Mouse (Mus musculus) heart, embryonic 11.5 days (tissue): ENCODE data around the gene Dgka. TPM values are rescaled to one million over a fixed set of nuclear protein-coding genes. Genes with fewer than 3 reads are reported as not detected.

ENCODE experiments used
- polyA plus RNA-seq: library from polyadenylated mRNA; unstranded; fragments of >200 nt; fragmentation: Nextera tagmentation; extraction: Ambion mirVana; gene quantifications from 2 replicates; pipeline ENCODE4 v1.2.1, GENCODE M21; 2014

Gene Dgka
- polyA plus RNA-seq, 1 experiment from 2014 or later, result 5.9 TPM

Other genes with a start within 250 kb of the Dgka start
- 3.3 and 5.4 TPM in 2 replicates for gene Myl6b, start 246.2 kb downstream of the Dgka start, polyA plus RNA-seq
- 14.5 and 18.7 TPM in 2 replicates for gene Esyt1, start 219.0 kb downstream of the Dgka start, polyA plus RNA-seq
- gene Zc3h10, start 197.1 kb downstream of the Dgka start, polyA plus RNA-seq, result 7.7 and 8.0 TPM in 2 replicates
- 2,515 and 2,664 TPM in 2 replicates for gene Rpl41, start 195.6 kb downstream of the Dgka start, polyA plus RNA-seq
- 162 and 163 TPM in 2 replicates for gene Pa2g4, start 178.9 kb downstream of the Dgka start, polyA plus RNA-seq
- gene Erbb3, start 155.2 kb downstream of the Dgka start, polyA plus RNA-seq, result 5.8 and 9.1 TPM in 2 replicates
- 551 and 604 TPM in 2 replicates for gene Rps26, start 118.1 kb downstream of the Dgka start, polyA plus RNA-seq
- gene Ikzf4, start 98.9 kb downstream of the Dgka start, polyA plus RNA-seq, result 1.9 and 2.3 TPM in 2 replicates
- gene Suox, start 70.8 kb downstream of the Dgka start, polyA plus RNA-seq, result 11.1 and 12.4 TPM in 2 replicates
- gene Rab5b, start 48.6 kb downstream of the Dgka start, polyA plus RNA-seq, result 51.3 and 64.5 TPM in 2 replicates
- gene Pmel, start 40.7 kb downstream of the Dgka start, polyA plus RNA-seq, result 0.96 and 1.5 TPM in 2 replicates
- 91.1 and 98.5 TPM in 2 replicates for gene Cdk2, start 39.8 kb downstream of the Dgka start, polyA plus RNA-seq
- 25.4 and 27.2 TPM in 2 replicates for gene Pym1, start 3.0 kb upstream of the Dgka start, polyA plus RNA-seq
- gene Mmp19, start 46.1 kb upstream of the Dgka start, polyA plus RNA-seq, result 0.49 and 0.57 TPM in 2 replicates
- 28.7 and 37.0 TPM in 2 replicates for gene Dnajc14, start 59.2 kb upstream of the Dgka start, polyA plus RNA-seq
- 15.0 and 18.2 TPM in 2 replicates for gene Tmem198b, start 59.5 kb upstream of the Dgka start, polyA plus RNA-seq
- 204 and 210 TPM in 2 replicates for gene Sarnp, start 72.5 kb upstream of the Dgka start, polyA plus RNA-seq
- gene Ormdl2, start 76.8 kb upstream of the Dgka start, polyA plus RNA-seq, result 50.7 and 60.3 TPM in 2 replicates
- 4.1 and 4.5 TPM in 2 replicates for gene Gdf11, start 146.9 kb upstream of the Dgka start, polyA plus RNA-seq
- 296 and 306 TPM in 2 replicates for gene Cd63, start 156.1 kb upstream of the Dgka start, polyA plus RNA-seq
- 6.1 and 8.1 TPM in 2 replicates for gene Rdh5, start 178.0 kb upstream of the Dgka start, polyA plus RNA-seq
- gene Bloc1s1, start 179.2 kb upstream of the Dgka start, polyA plus RNA-seq, result 195 and 206 TPM in 2 replicates
- 0.43 and 0.79 TPM in 2 replicates for gene Itga7, start 189.0 kb upstream of the Dgka start, polyA plus RNA-seq
- not detected in 2 replicates for gene Mettl7b, start 216.1 kb upstream of the Dgka start, polyA plus RNA-seq
- gene Olfr9, start 244.6 kb upstream of the Dgka start, polyA plus RNA-seq, result not detected in 2 replicates